Mouse (Mus musculus) heart, adult 2 months (tissue): Measurements from ENCODE around the gene Smim14.

Experiments
- CTCF ChIP-seq: fragments of 200-600 bp; IDR thresholded peaks from 2 replicates; pipeline ENCODE4 v1.8.1; 2022; ENCODE audit warnings: antibody characterized with exemption, mild to moderate bottlenecking, moderate library complexity
- POLR2A ChIP-seq: fragments of 200-500 bp; IDR thresholded peaks from 2 replicates; pipeline ENCODE4 v1.6.1; 2011; ENCODE audit warnings: mild to moderate bottlenecking, low read depth, low read length, control low read depth; ENCODE audit not compliant: insufficient read depth

DNA sequence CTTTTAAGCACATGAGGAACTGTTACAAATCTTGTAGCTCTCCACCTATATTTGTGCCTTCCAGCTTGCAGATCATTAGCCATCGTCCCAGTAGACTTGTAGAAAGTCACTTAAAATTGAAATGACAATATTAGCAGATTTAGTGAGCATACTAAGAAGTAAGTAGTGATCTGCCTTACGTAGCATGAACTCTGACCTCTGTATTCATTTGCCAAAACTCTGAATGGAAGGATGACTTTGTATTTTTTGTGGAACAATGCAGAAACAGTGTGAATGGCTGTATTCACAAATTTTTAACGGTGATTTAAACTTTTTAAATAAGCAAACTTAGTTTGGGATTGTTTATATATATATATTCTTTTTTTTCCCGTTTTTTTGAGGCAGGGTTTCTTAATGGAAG lies 1.8 kb upstream of the Smim14 start:
- TF ChIP-seq CTCF (no peak), POLR2A (no peak)
